Mouse (Mus musculus): ENCODE results near the gene Dnajb13. TPM values are rescaled to one million over a fixed set of nuclear protein-coding genes. Genes with fewer than 3 reads are reported as not detected.

Dnajb13 gene
- polyA plus RNA-seq, 1 experiment: 0.49 TPM

- H3K27me3 ChIP-seq (ENCODE audit: control insufficient read depth, insufficient read depth, low read length): no peaks in the 10 kb centered on the region
- 14% methylated on average over 1 of the region's 1 CpGs for WGBS
- H3K27ac ChIP-seq (ENCODE audit: insufficient read depth, low read depth, low read length): no peak overlapping the region
- no peak for TF ChIP-seq POLR2A (IDR thresholded peaks at IDR 0.05; ENCODE audit: low read depth, low read length)
- no peak for TF ChIP-seq CTCF (IDR thresholded peaks at IDR 0.05; ENCODE audit: extremely low read depth, insufficient read length, insufficient replicate concordance, low read depth, low read length)
- H3K4me1 ChIP-seq (ENCODE audit: control insufficient read depth, insufficient read depth, insufficient read length, low read length): peaks cover 5% of the 10 kb centered on the region; the same call in 1 of the 2 replicates
- H3K4me3 ChIP-seq (ENCODE audit: low read depth, low read length): no peak overlapping the region
- no peaks in the 10 kb centered on the region; the same call in 1 of the 2 replicates for H3K36me3 ChIP-seq (ENCODE audit: control insufficient read depth, insufficient read depth, low read length)
Measured at GRCm38 (mm10) chr7:100474680-100475079, 40.1 kb downstream of the Dnajb13 start.

- peaks cover 5% of the 10 kb centered on the region; the same call in 1 of the 2 replicates for H3K4me1 ChIP-seq (ENCODE audit: control insufficient read depth, insufficient read depth, insufficient read length, low read length)
- no peak overlapping the region for H3K27ac ChIP-seq (ENCODE audit: insufficient read depth, low read depth, low read length)
- H3K36me3 ChIP-seq (ENCODE audit: control insufficient read depth, insufficient read depth, low read length): peaks cover 3% of the 10 kb centered on the region; the same call in 1 of the 2 replicates
- H3K4me3 ChIP-seq (ENCODE audit: low read depth, low read length): no peak overlapping the region
- H3K27me3 ChIP-seq (ENCODE audit: control insufficient read depth, insufficient read depth, low read length): no peaks in the 10 kb centered on the region
- TF ChIP-seq CTCF (IDR thresholded peaks at IDR 0.05; ENCODE audit: extremely low read depth, insufficient read length, insufficient replicate concordance, low read depth, low read length): no peak
- TF ChIP-seq POLR2A (IDR thresholded peaks at IDR 0.05; ENCODE audit: low read depth, low read length): no peak
- WGBS: 75% methylated on average over 9 of the region's 9 CpGs
Measured at GRCm38 (mm10) chr7:100473846-100474454, 40.8 kb downstream of the Dnajb13 start.

- 86% methylated on average over 6 of the region's 6 CpGs for WGBS
Measured at GRCm38 (mm10) chr7:100472777-100473176, 42.0 kb downstream of the Dnajb13 start, which contains the start of gene Ucp3. TSS of gene Ucp3 (plus strand) at chr7:100472990.

GRCm38 (mm10) chr7:100471407-100471797 lies 43.4 kb downstream of the Dnajb13 start:
- TF ChIP-seq POLR2A (IDR thresholded peaks at IDR 0.05; ENCODE audit: low read depth, low read length): no peak
- no peak for TF ChIP-seq CTCF (IDR thresholded peaks at IDR 0.05; ENCODE audit: extremely low read depth, insufficient read length, insufficient replicate concordance, low read depth, low read length)
- 97% methylated on average over 1 of the region's 1 CpGs for WGBS
- H3K4me1 ChIP-seq (ENCODE audit: control insufficient read depth, insufficient read depth, insufficient read length, low read length): peaks cover 9% of the 10 kb centered on the region; the same call in 1 of the 2 replicates
- no peaks in the 10 kb centered on the region for H3K27me3 ChIP-seq (ENCODE audit: control insufficient read depth, insufficient read depth, low read length)
- H3K4me3 ChIP-seq (ENCODE audit: low read depth, low read length): no peak overlapping the region
- H3K27ac ChIP-seq (ENCODE audit: insufficient read depth, low read depth, low read length): no peak overlapping the region
- peaks cover 3% of the 10 kb centered on the region; the same call in 1 of the 2 replicates for H3K36me3 ChIP-seq (ENCODE audit: control insufficient read depth, insufficient read depth, low read length)

More at GRCm38 (mm10) chr7:100472777-100473176, 42.0 kb downstream of the Dnajb13 start, which contains the start of gene Ucp3:
- Histone ChIP-seq H3K4me1 (ENCODE audit: control insufficient read depth, insufficient read depth, insufficient read length, low read length) (peaks cover 5% of the 10 kb centered on the region; the same call in 1 of the 2 replicates), H3K27ac (ENCODE audit: insufficient read depth, low read depth, low read length) (no peak within 1 kb of the TSS), H3K4me3 (ENCODE audit: low read depth, low read length) (no peak within 1 kb of the TSS), H3K27me3 (ENCODE audit: control insufficient read depth, insufficient read depth, low read length) (no peaks in the 10 kb centered on the region), H3K36me3 (ENCODE audit: control insufficient read depth, insufficient read depth, low read length) (peaks cover 3% of the 10 kb centered on the region; the same call in 1 of the 2 replicates)
- no peak for TF ChIP-seq POLR2A (IDR thresholded peaks at IDR 0.05; ENCODE audit: low read depth, low read length)
- no peak for TF ChIP-seq CTCF (IDR thresholded peaks at IDR 0.05; ENCODE audit: extremely low read depth, insufficient read length, insufficient replicate concordance, low read depth, low read length)

GRCm38 (mm10) chr7:100470796-100471406 lies 43.9 kb downstream of the Dnajb13 start:
- WGBS: 91% methylated on average over 11 of the region's 11 CpGs
- H3K27ac ChIP-seq (ENCODE audit: insufficient read depth, low read depth, low read length): no peak overlapping the region
- TF ChIP-seq CTCF (IDR thresholded peaks at IDR 0.05; ENCODE audit: extremely low read depth, insufficient read length, insufficient replicate concordance, low read depth, low read length) (no peak), POLR2A (IDR thresholded peaks at IDR 0.05; ENCODE audit: low read depth, low read length) (no peak)
- H3K27me3 ChIP-seq (ENCODE audit: control insufficient read depth, insufficient read depth, low read length): no peaks in the 10 kb centered on the region
- H3K4me1 ChIP-seq (ENCODE audit: control insufficient read depth, insufficient read depth, insufficient read length, low read length): peaks cover 11% of the 10 kb centered on the region; the same call in 1 of the 2 replicates
- peaks cover 3% of the 10 kb centered on the region; the same call in 1 of the 2 replicates for H3K36me3 ChIP-seq (ENCODE audit: control insufficient read depth, insufficient read depth, low read length)
- no peak overlapping the region for H3K4me3 ChIP-seq (ENCODE audit: low read depth, low read length)

GRCm38 (mm10) chr7:100469502-100469901 lies 45.3 kb downstream of the Dnajb13 start:
- H3K27me3 ChIP-seq (ENCODE audit: control insufficient read depth, insufficient read depth, low read length): no peaks in the 10 kb centered on the region
- H3K4me3 ChIP-seq (ENCODE audit: low read depth, low read length): no peak overlapping the region
- 98% methylated on average over 1 of the region's 1 CpGs for WGBS
- H3K36me3 ChIP-seq (ENCODE audit: control insufficient read depth, insufficient read depth, low read length): peaks cover 3% of the 10 kb centered on the region; the same call in 1 of the 2 replicates
- no peak overlapping the region for H3K27ac ChIP-seq (ENCODE audit: insufficient read depth, low read depth, low read length)
- TF ChIP-seq CTCF (IDR thresholded peaks at IDR 0.05; ENCODE audit: extremely low read depth, insufficient read length, insufficient replicate concordance, low read depth, low read length): no peak
- no peak for TF ChIP-seq POLR2A (IDR thresholded peaks at IDR 0.05; ENCODE audit: low read depth, low read length)
- H3K4me1 ChIP-seq (ENCODE audit: control insufficient read depth, insufficient read depth, insufficient read length, low read length): peaks cover 18% of the 10 kb centered on the region

GRCm38 (mm10) chr7:100468761-100469160 lies 46.0 kb downstream of the Dnajb13 start:
- no peaks in the 10 kb centered on the region for H3K27me3 ChIP-seq (ENCODE audit: control insufficient read depth, insufficient read depth, low read length)
- TF ChIP-seq CTCF (IDR thresholded peaks at IDR 0.05; ENCODE audit: extremely low read depth, insufficient read length, insufficient replicate concordance, low read depth, low read length) (no peak), POLR2A (IDR thresholded peaks at IDR 0.05; ENCODE audit: low read depth, low read length) (no peak)
- H3K27ac ChIP-seq (ENCODE audit: insufficient read depth, low read depth, low read length): no peak overlapping the region
- H3K36me3 ChIP-seq (ENCODE audit: control insufficient read depth, insufficient read depth, low read length): peaks cover 3% of the 10 kb centered on the region; the same call in 1 of the 2 replicates
- 90% methylated on average over 6 of the region's 6 CpGs for WGBS
- H3K4me3 ChIP-seq (ENCODE audit: low read depth, low read length): no peak overlapping the region
- H3K4me1 ChIP-seq (ENCODE audit: control insufficient read depth, insufficient read depth, insufficient read length, low read length): peaks cover 22% of the 10 kb centered on the region

All from small intestine, adult 2 months (tissue).